In the genomic region with DNA sequence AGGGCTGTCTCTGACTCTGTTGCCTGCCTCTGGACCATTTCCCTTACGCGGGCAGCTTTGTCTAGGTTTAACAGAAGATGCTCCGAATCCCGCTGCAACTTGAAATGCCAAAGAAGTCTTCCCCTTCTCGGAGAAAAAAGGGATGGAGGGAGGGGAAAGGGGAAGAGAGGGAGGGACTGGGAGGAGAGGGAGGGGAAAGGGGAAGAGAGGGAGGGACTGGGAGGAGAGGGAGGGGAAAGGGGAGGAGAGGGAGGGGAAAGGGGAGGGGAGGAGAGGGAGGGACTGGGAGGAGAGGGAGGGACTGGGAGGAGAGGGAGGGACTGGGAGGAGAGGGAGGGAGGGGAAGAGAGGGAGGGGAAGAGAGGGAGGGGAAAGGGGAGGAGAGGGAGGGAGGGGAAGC, we compare ENCODE assay signal across 24 mouse cellular contexts.
"Had no signal": no experiment of that assay in that cellular context is flagged by ENCODE, and none has a peak within 500 bp of the region (broad histone marks: within the 10 kb centered on the region; RNA-seq: fewer than 3 reads in every experiment).

No protein-coding gene starts in this region.

- H3K9ac ChIP-seq: limb, embryonic 13.5 days; liver, embryonic 12.5 days; liver, embryonic 15.5 days; lung, embryonic 15.5 days; midbrain, embryonic 12.5 days; midbrain, embryonic 15.5 days; neural tube, embryonic 12.5 days; neural tube, embryonic 15.5 days; stomach, embryonic 15.5 days had no signal

- H3K27me3 ChIP-seq: limb, embryonic 13.5 days; liver, embryonic 12.5 days; liver, embryonic 15.5 days; lung, embryonic 15.5 days; megakaryocyte, embryonic 14.5 days; midbrain, embryonic 12.5 days; midbrain, embryonic 15.5 days; neural tube, embryonic 12.5 days; neural tube, embryonic 15.5 days; stomach, embryonic 15.5 days had no signal

- ATAC-seq: liver, embryonic 12.5 days; midbrain, embryonic 15.5 days had no signal

- H3K4me1 ChIP-seq: limb, embryonic 10.5 days; liver, embryonic 12.5 days; liver, embryonic 15.5 days; lung, embryonic 15.5 days; midbrain, embryonic 12.5 days; midbrain, embryonic 15.5 days; neural tube, embryonic 12.5 days; stomach, embryonic 15.5 days had no signal

- H3K4me2 ChIP-seq: limb, embryonic 13.5 days; liver, embryonic 12.5 days; liver, embryonic 15.5 days; lung, embryonic 15.5 days; midbrain, embryonic 12.5 days; midbrain, embryonic 15.5 days; neural tube, embryonic 12.5 days; neural tube, embryonic 15.5 days; stomach, embryonic 15.5 days had no signal

- H3K36me3 ChIP-seq: liver, embryonic 15.5 days; lung, embryonic 15.5 days; midbrain, embryonic 12.5 days; midbrain, embryonic 15.5 days; neural tube, embryonic 12.5 days; neural tube, embryonic 15.5 days; stomach, embryonic 15.5 days had no signal

- DNase-seq: kidney, adult 9 months; kidney, postnatal 25 days; layer of hippocampus, adult 9-11 months; liver; lung, adult 18-20 months; lung, postnatal 10 days; lung, postnatal 36 days; right cerebral cortex, adult 18-20 months; right cerebral cortex, postnatal 14 days; spleen, adult 18-20 months; thymus, postnatal 25 days had no signal

- H3K4me3 ChIP-seq: layer of hippocampus, adult 2 months; limb, embryonic 10.5 days; limb, embryonic 13.5 days; liver, embryonic 12.5 days; liver, embryonic 15.5 days; lung, embryonic 15.5 days; megakaryocyte, embryonic 14.5 days; midbrain, embryonic 12.5 days; midbrain, embryonic 15.5 days; neural tube, embryonic 12.5 days; neural tube, embryonic 15.5 days; stomach, embryonic 15.5 days had no signal

- H3K9me3 ChIP-seq: limb, embryonic 10.5 days; limb, embryonic 13.5 days; liver, embryonic 12.5 days; liver, embryonic 15.5 days; lung, embryonic 15.5 days; megakaryocyte, embryonic 14.5 days; midbrain, embryonic 12.5 days; midbrain, embryonic 15.5 days; neural tube, embryonic 12.5 days; neural tube, embryonic 15.5 days; stomach, embryonic 15.5 days had no signal

- H3K27ac ChIP-seq: kidney, postnatal 0 days; layer of hippocampus, adult 2 months; limb, embryonic 10.5 days; limb, embryonic 13.5 days; liver, embryonic 12.5 days; liver, embryonic 15.5 days; lung, embryonic 15.5 days; midbrain, embryonic 12.5 days; midbrain, embryonic 15.5 days; neural tube, embryonic 12.5 days; neural tube, embryonic 15.5 days; stomach, embryonic 15.5 days had no signal
